Mouse (Mus musculus) small intestine, adult 2 months (tissue): Measurements from ENCODE around the gene Srrd. TPM values are rescaled to one million over a fixed set of nuclear protein-coding genes. Genes with fewer than 3 reads are reported as not detected.
"Not testable (repeated sequence)": the region's sequence is repeated elsewhere in the genome, so short reads cannot be mapped to it uniquely, and the experiment has no call there.

ENCODE experiments used
- H3K27ac ChIP-seq: fragments of 200-500 bp; 2 replicates; pipeline ENCODE4 v1.5.1; 2012; ENCODE audit warnings: low read depth, low read length, control low read depth, inconsistent platforms; ENCODE audit not compliant: insufficient read depth
- H3K27me3 ChIP-seq: fragments of 200-500 bp; 2 replicates; pipeline ENCODE4 v1.6.1; 2012; ENCODE audit warnings: mild to moderate bottlenecking, moderate library complexity, low read length, inconsistent platforms; ENCODE audit not compliant: control insufficient read depth, insufficient read depth
- H3K36me3 ChIP-seq: fragments of 200-500 bp; 2 replicates; pipeline ENCODE4 v1.6.1; 2012; ENCODE audit warnings: mild to moderate bottlenecking, low read length, control low read depth, inconsistent platforms; ENCODE audit not compliant: control insufficient read depth, insufficient read depth
- H3K4me1 ChIP-seq: fragments of 200-500 bp; 2 replicates; pipeline ENCODE4 v1.6.1; 2012; ENCODE audit warnings: low read length, inconsistent platforms, mixed read lengths; ENCODE audit not compliant: control insufficient read depth, insufficient read depth, insufficient read length
- H3K4me3 ChIP-seq: fragments of 200-500 bp; 2 replicates; pipeline ENCODE4 v1.5.1; 2012; ENCODE audit warnings: low read depth, mild to moderate bottlenecking, control low read depth, inconsistent platforms, low read length, moderate library complexity
- CTCF ChIP-seq: fragments of 200-500 bp; IDR thresholded peaks from 2 replicates; pipeline ENCODE4 v1.5.1; 2012; ENCODE audit warnings: low read depth, mild to moderate bottlenecking, control low read depth, inconsistent platforms, low read length, moderate library complexity, mixed read lengths; ENCODE audit not compliant: insufficient replicate concordance, insufficient read length; ENCODE audit errors: extremely low read depth
- POLR2A ChIP-seq: fragments of 200-500 bp; IDR thresholded peaks from 2 replicates; pipeline ENCODE4 v1.6.1; 2012; ENCODE audit warnings: low read depth, mild to moderate bottlenecking, control low read depth, inconsistent platforms, low read length, moderate library complexity
- WGBS: fragments of 180-500 bp; shearing (Covaris S2); methylation state at CpG from one replicate; pipeline ENCODE4 v1.1.7; 2018; 5-methylcytosine and 5-hydroxymethylcytosine counted together
- polyA plus RNA-seq: library from polyadenylated mRNA; depleted of rRNA; stranded (reverse); fragments of >200 nt; gene quantifications from 2 replicates; pipeline ENCODE4 v1.2.3, GENCODE M21; 2012

Srrd gene
- polyA plus RNA-seq, 1 experiment, result 34.1 TPM

GRCm38 (mm10) chr5:112320379-112320778, 22.5 kb downstream of the Srrd start:
- Histone ChIP-seq H3K4me3 (no peak overlapping the region), H3K4me1 (peaks cover 3% of the 10 kb centered on the region), H3K36me3 (peaks cover 2% of the 10 kb centered on the region; the same call in 1 of the 2 replicates), H3K27ac (no peak overlapping the region), H3K27me3 (no peaks in the 10 kb centered on the region)
- no peak for TF ChIP-seq CTCF
- no peak for TF ChIP-seq POLR2A
- WGBS, result 60% methylated on average over 5 of the region's 5 CpGs

DNA sequence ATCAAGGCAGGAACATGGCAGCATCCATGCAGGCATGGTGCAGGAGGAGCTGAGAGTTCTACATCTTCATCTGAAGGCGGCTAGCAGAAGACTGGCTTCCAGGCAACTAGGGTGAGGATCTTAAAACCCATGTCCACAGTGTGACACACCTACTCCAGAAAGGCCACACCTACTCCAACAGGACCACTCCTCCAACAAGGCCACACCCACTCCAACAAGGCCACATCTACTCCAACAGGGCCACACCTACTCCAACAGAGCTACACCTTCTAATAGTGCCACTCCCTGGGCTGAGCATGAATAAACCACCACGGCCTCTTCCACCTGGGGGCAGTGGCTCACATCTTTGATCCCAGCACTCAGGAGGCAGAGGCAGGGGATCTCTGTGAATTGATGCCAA, 23.5 kb downstream of the Srrd start:
- WGBS, result 56% methylated on average over 2 of the region's 2 CpGs
- not testable (repeated sequence) for H3K27me3 ChIP-seq, H3K4me1 ChIP-seq, H3K4me3 ChIP-seq, H3K36me3 ChIP-seq, H3K27ac ChIP-seq

GRCm38 (mm10) chr5:112317328-112317727, 25.5 kb downstream of the Srrd start:
- TF ChIP-seq POLR2A (no peak), CTCF (no peak)
- H3K36me3 ChIP-seq, result peaks cover 16% of the 10 kb centered on the region
- no peak overlapping the region for H3K27ac ChIP-seq
- H3K4me3 ChIP-seq, result no peak overlapping the region
- no peaks in the 10 kb centered on the region for H3K27me3 ChIP-seq
- no peaks in the 10 kb centered on the region for H3K4me1 ChIP-seq
- 12% methylated on average over 5 of the region's 5 CpGs for WGBS

GRCm38 (mm10) chr5:112316468-112316867, 26.4 kb downstream of the Srrd start:
- Histone ChIP-seq H3K27ac (no peak overlapping the region), H3K4me3 (no peak overlapping the region), H3K27me3 (no peaks in the 10 kb centered on the region), H3K36me3 (peaks cover 19% of the 10 kb centered on the region), H3K4me1 (no peaks in the 10 kb centered on the region)
- WGBS, result 85% methylated on average over 5 of the region's 5 CpGs
- TF ChIP-seq CTCF (no peak), POLR2A (no peak)

- no peak overlapping the region for H3K4me3 ChIP-seq
- 84% methylated on average over 11 of the region's 11 CpGs for WGBS
These were observed 29.5 kb downstream of the Srrd start for GRCm38 (mm10) chr5:112313222-112313885.

GRCm38 (mm10) chr5:112305842-112306241, 37.0 kb downstream of the Srrd start:
- Histone ChIP-seq H3K27ac (no peak overlapping the region), H3K4me3 (no peak overlapping the region), H3K36me3 (peaks cover 32% of the 10 kb centered on the region), H3K4me1 (no peaks in the 10 kb centered on the region), H3K27me3 (no peaks in the 10 kb centered on the region)
- 86% methylated on average over 5 of the region's 5 CpGs for WGBS
- TF ChIP-seq CTCF (no peak), POLR2A (no peak)

More at GRCm38 (mm10) chr5:112313222-112313885, 29.5 kb downstream of the Srrd start:
- Histone ChIP-seq H3K36me3 (peaks cover 43% of the 10 kb centered on the region), H3K27me3 (no peaks in the 10 kb centered on the region), H3K27ac (no peak overlapping the region), H3K4me1 (no peaks in the 10 kb centered on the region)
- TF ChIP-seq POLR2A (no peak), CTCF (no peak)

- Histone ChIP-seq H3K27ac (no peak overlapping the region), H3K4me3 (no peak overlapping the region), H3K27me3 (no peaks in the 10 kb centered on the region), H3K4me1 (peaks cover 5% of the 10 kb centered on the region; the same call in 1 of the 2 replicates), H3K36me3 (peaks cover 3% of the 10 kb centered on the region; the same call in 1 of the 2 replicates)
- no peak for TF ChIP-seq POLR2A
- TF ChIP-seq CTCF, result no peak
- 57% methylated on average over 5 of the region's 5 CpGs for WGBS
These were observed 40.5 kb downstream of the Srrd start for GRCm38 (mm10) chr5:112302310-112302709.
